Mouse (Mus musculus) small intestine, adult 2 months (tissue): ENCODE measurements around the gene Pih1d1. TPM values are rescaled to one million over a fixed set of nuclear protein-coding genes. Genes with fewer than 3 reads are reported as not detected.
"Not testable (repeated sequence)": the region's sequence is repeated elsewhere in the genome, so short reads cannot be mapped to it uniquely, and the experiment has no call there.

Experiments
- H3K27ac ChIP-seq: fragments of 200-500 bp; 2 replicates; pipeline ENCODE4 v1.5.1; 2012; ENCODE audit warnings: low read depth, low read length, control low read depth, inconsistent platforms; ENCODE audit not compliant: insufficient read depth
- H3K27me3 ChIP-seq: fragments of 200-500 bp; 2 replicates; pipeline ENCODE4 v1.6.1; 2012; ENCODE audit warnings: mild to moderate bottlenecking, moderate library complexity, low read length, inconsistent platforms; ENCODE audit not compliant: control insufficient read depth, insufficient read depth
- H3K36me3 ChIP-seq: fragments of 200-500 bp; 2 replicates; pipeline ENCODE4 v1.6.1; 2012; ENCODE audit warnings: mild to moderate bottlenecking, low read length, control low read depth, inconsistent platforms; ENCODE audit not compliant: control insufficient read depth, insufficient read depth
- H3K4me1 ChIP-seq: fragments of 200-500 bp; 2 replicates; pipeline ENCODE4 v1.6.1; 2012; ENCODE audit warnings: low read length, inconsistent platforms, mixed read lengths; ENCODE audit not compliant: control insufficient read depth, insufficient read depth, insufficient read length
- H3K4me3 ChIP-seq: fragments of 200-500 bp; 2 replicates; pipeline ENCODE4 v1.5.1; 2012; ENCODE audit warnings: low read depth, mild to moderate bottlenecking, control low read depth, inconsistent platforms, low read length, moderate library complexity
- CTCF ChIP-seq: fragments of 200-500 bp; IDR thresholded peaks from 2 replicates; pipeline ENCODE4 v1.5.1; 2012; ENCODE audit warnings: low read depth, mild to moderate bottlenecking, control low read depth, inconsistent platforms, low read length, moderate library complexity, mixed read lengths; ENCODE audit not compliant: insufficient replicate concordance, insufficient read length; ENCODE audit errors: extremely low read depth
- POLR2A ChIP-seq: fragments of 200-500 bp; IDR thresholded peaks from 2 replicates; pipeline ENCODE4 v1.6.1; 2012; ENCODE audit warnings: low read depth, mild to moderate bottlenecking, control low read depth, inconsistent platforms, low read length, moderate library complexity
- WGBS: fragments of 180-500 bp; shearing (Covaris S2); methylation state at CpG from one replicate; pipeline ENCODE4 v1.1.7; 2018; 5-methylcytosine and 5-hydroxymethylcytosine counted together
- polyA plus RNA-seq: library from polyadenylated mRNA; depleted of rRNA; stranded (reverse); fragments of >200 nt; gene quantifications from 2 replicates; pipeline ENCODE4 v1.2.3, GENCODE M21; 2012

Gene Pih1d1
- polyA plus RNA-seq, 1 experiment = 48.5 TPM

DNA sequence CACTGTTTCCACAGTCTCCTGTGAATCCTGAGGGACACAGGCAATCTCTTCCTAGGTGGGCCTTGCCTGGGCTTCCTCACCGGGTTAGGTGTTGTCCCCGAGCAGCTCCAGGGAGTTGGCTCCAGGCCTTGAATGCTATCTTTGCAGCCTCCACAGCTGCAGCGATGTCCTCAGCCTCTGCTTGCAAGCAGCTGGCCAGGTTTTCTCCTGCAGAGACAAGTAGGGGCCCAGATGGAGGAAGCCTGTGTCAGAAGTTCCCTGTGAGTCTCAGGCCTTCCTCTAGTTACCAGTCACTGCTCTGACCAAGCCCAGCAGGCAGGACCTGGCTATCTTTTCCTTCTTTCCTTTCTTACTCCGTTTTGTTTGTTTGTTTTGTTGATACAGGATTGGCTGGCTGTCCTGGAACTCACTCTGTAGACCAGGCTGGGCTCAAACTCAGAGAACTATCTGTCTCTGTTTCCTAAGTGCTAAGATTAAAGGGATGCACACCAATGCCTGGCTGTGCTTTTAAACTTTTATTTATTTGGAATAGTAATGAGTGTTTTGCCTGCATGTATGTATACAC is 5.5 kb upstream of the Pih1d1 start:
- Histone ChIP-seq H3K27me3 (no peaks in the 10 kb centered on the region), H3K4me1 (peaks cover 3% of the 10 kb centered on the region; the same call in 1 of the 2 replicates), H3K36me3 (peaks cover 43% of the 10 kb centered on the region), H3K4me3 (no peak overlapping the region), H3K27ac (0 out of 2 replicates have a peak overlapping the region, but pooled peaks have one; percentile 28)
- TF ChIP-seq POLR2A = no peak
- no peak for TF ChIP-seq CTCF
- 59% methylated on average over 4 of the region's 4 CpGs for WGBS

GRCm38 (mm10) chr7:45149545-45149944 is 4.6 kb upstream of the Pih1d1 start:
- Histone ChIP-seq H3K4me1 (peaks cover 3% of the 10 kb centered on the region; the same call in 1 of the 2 replicates), H3K36me3 (peaks cover 35% of the 10 kb centered on the region)

GRCm38 (mm10) chr7:45150321-45150720 is 3.8 kb upstream of the Pih1d1 start:
- no peak overlapping the region for H3K4me3 ChIP-seq
- no peaks in the 10 kb centered on the region for H3K27me3 ChIP-seq
- TF ChIP-seq CTCF (no peak), POLR2A (no peak)
- WGBS = 74% methylated on average over 4 of the region's 4 CpGs
- H3K36me3 ChIP-seq = peaks cover 27% of the 10 kb centered on the region
- H3K27ac ChIP-seq = peak overlapping the region; percentile 41
- peaks cover 7% of the 10 kb centered on the region for H3K4me1 ChIP-seq

More at GRCm38 (mm10) chr7:45149545-45149944, 4.6 kb upstream of the Pih1d1 start:
- H3K27me3 ChIP-seq = no peaks in the 10 kb centered on the region
- TF ChIP-seq POLR2A = no peak
- no peak for TF ChIP-seq CTCF
- 81% methylated on average over 6 of the region's 6 CpGs for WGBS
- H3K4me3 ChIP-seq = no peak overlapping the region
- H3K27ac ChIP-seq = peak overlapping the region; percentile 32

GRCm38 (mm10) chr7:45151303-45151702 is 2.8 kb upstream of the Pih1d1 start:
- WGBS = 67% methylated on average over 11 of the region's 11 CpGs
- Histone ChIP-seq H3K4me3 (no peak overlapping the region), H3K27ac (peak overlapping the region; percentile 41; the same call in 1 of the 2 replicates), H3K36me3 (peaks cover 18% of the 10 kb centered on the region), H3K4me1 (peaks cover 7% of the 10 kb centered on the region), H3K27me3 (no peaks in the 10 kb centered on the region)
- TF ChIP-seq CTCF (no peak), POLR2A (no peak)

- WGBS = 52% methylated on average over 2 of the region's 2 CpGs
- H3K27ac ChIP-seq, H3K4me1 ChIP-seq, H3K36me3 ChIP-seq, H3K27me3 ChIP-seq, H3K4me3 ChIP-seq: not testable (repeated sequence)
These were observed 1.1 kb upstream of the Pih1d1 start for GRCm38 (mm10) chr7:45153052-45153451.

DNA sequence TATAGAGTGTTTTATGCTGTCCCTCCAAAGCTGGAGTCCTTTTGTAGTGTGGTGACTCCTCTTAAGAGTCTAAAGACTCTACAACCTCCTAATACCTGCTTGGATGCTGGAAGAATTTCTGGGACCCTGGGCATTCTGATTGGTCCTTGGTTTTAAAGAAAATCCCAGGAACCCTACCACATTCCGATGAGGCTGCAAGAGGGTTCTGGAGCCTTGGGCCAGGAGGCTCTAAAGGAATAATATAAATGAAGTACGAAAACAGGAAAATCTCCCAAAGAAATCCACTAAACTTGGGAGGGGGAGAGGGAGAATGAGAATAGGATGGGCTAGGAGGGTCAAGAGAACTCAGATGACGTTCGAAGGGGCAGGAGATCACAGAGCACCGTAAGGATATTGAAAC is 517 bp upstream of the Pih1d1 start:
- Histone ChIP-seq H3K27ac (peak overlapping the region; percentile 93), H3K27me3 (no peaks in the 10 kb centered on the region), H3K4me1 (peaks cover 7% of the 10 kb centered on the region), H3K36me3 (no peaks in the 10 kb centered on the region), H3K4me3 (peak overlapping the region; percentile 71)
- TF ChIP-seq CTCF (no peak), POLR2A (no peak)
- 2% methylated on average over 5 of the region's 5 CpGs for WGBS

- 0 out of 2 replicates have a peak, but pooled peaks cover 2% of the 10 kb centered on the region for H3K36me3 ChIP-seq
- H3K4me3 ChIP-seq = peak overlapping the region; percentile 38
- no peak for TF ChIP-seq POLR2A
- peak; percentile 56; the same call in 1 of the 2 replicates for TF ChIP-seq CTCF
- peaks cover 7% of the 10 kb centered on the region for H3K4me1 ChIP-seq
- H3K27ac ChIP-seq = peak overlapping the region; percentile 40; the same call in 1 of the 2 replicates
- WGBS = 63% methylated on average over 12 of the region's 12 CpGs
- H3K27me3 ChIP-seq = no peaks in the 10 kb centered on the region
These were observed 951 bp downstream of the Pih1d1 start for GRCm38 (mm10) chr7:45154993-45155514.
